Mouse (Mus musculus) heart, postnatal 36 days (tissue): ENCODE data around the gene Ggn. TPM values are rescaled to one million over a fixed set of nuclear protein-coding genes. Genes with fewer than 3 reads are reported as not detected.
"Not testable (repeated sequence)": the region's sequence is repeated elsewhere in the genome, so short reads cannot be mapped to it uniquely, and the experiment has no call there.

Source experiments
- DNase-seq, 2 experiments: peaks; one replicate each; pipeline ENCODE4 v3.0.0; 2021 to 2022
- intact Hi-C: fragments of 180-260 bp; cut with DNase I; formaldehyde crosslinking; loops from one replicate; pipeline ENCODE4 v1.15.1; 2025
- total RNA-seq, 2 experiments: library from RNA; stranded (reverse); gene quantifications; 2 replicates each; pipeline ENCODE4 v1.2.3; 2021

Ggn gene
- total RNA-seq, result under 1 TPM; 0.19 to 0.31 TPM

- intact Hi-C loops, result loop anchor here (10.0 kb wide), 2 partner anchors 355 to 405 kb away; partner anchors contain the start of genes Nfkbib and Sirt2
- peak; percentile 79 to 83 for DNase-seq
Observed at GRCm38 (mm10) chr7:29170066-29170754, at the start of gene Ggn, which contains the start of gene Spred3. Gene Ggn, plus strand, starts transcription at chr7:29170210. Gene Spred3, minus strand, starts transcription at chr7:29170411.

GRCm38 (mm10) chr7:29122821-29123220 lies 47.2 kb upstream of the Ggn start:
- intact Hi-C loops, result no loop called here
- DNase-seq, result no peak

GRCm38 (mm10) chr7:29123531-29124358 lies 46.3 kb upstream of the Ggn start:
- no peak for DNase-seq

GRCm38 (mm10) chr7:29124970-29125369 lies 45.0 kb upstream of the Ggn start, which contains the start of gene Ryr1:
Gene Ryr1, minus strand, starts transcription at chr7:29125179.
- no peak for DNase-seq
- intact Hi-C loops, result loop anchor here (5.0 kb wide), 1 partner anchor 122 kb away; the partner anchor contains the start of gene 2200002D01Rik

More at GRCm38 (mm10) chr7:29123531-29124358, 46.3 kb upstream of the Ggn start:
- intact Hi-C loops, result no loop called here

- intact Hi-C loops, result loop anchor here (2.0 to 5.0 kb wide), 2 partner anchors 121 to 174 kb away; partner anchors contain the start of gene 2200002D01Rik
- peak; percentile 64 to 74 for DNase-seq
Observed at GRCm38 (mm10) chr7:29126173-29126915, 43.7 kb upstream of the Ggn start.

- no peak for DNase-seq
- intact Hi-C loops, result loop anchor here (5.0 kb wide), 1 partner anchor 119 kb away; the partner anchor contains the start of gene 2200002D01Rik
Observed at GRCm38 (mm10) chr7:29128725-29129124, 41.3 kb upstream of the Ggn start.

- intact Hi-C loops, result no loop called here
- no peak for DNase-seq
Observed at GRCm38 (mm10) chr7:29134230-29134629, 35.8 kb upstream of the Ggn start.

- intact Hi-C loops, result no loop called here
- DNase-seq, result no peak
Observed at GRCm38 (mm10) chr7:29134693-29135386, 35.2 kb upstream of the Ggn start, which contains the start of gene Rasgrp4. Gene Rasgrp4, plus strand, starts transcription at chr7:29134851.

- intact Hi-C loops, result no loop called here
- no peak for DNase-seq
Observed at GRCm38 (mm10) chr7:29137429-29137828, 32.6 kb upstream of the Ggn start.

GRCm38 (mm10) chr7:29139237-29139636 lies 30.8 kb upstream of the Ggn start:
- intact Hi-C loops, result not testable (repeated sequence)

GRCm38 (mm10) chr7:29141416-29141815 lies 28.6 kb upstream of the Ggn start:
- no peak for DNase-seq
- intact Hi-C loops, result no loop called here

More at GRCm38 (mm10) chr7:29139237-29139636, 30.8 kb upstream of the Ggn start:
- DNase-seq, result not testable (repeated sequence)

GRCm38 (mm10) chr7:29144006-29144405 lies 26.0 kb upstream of the Ggn start:
- intact Hi-C loops, result no loop called here
- DNase-seq, result no peak

GRCm38 (mm10) chr7:29146625-29147367 lies 23.2 kb upstream of the Ggn start:
- intact Hi-C loops, result no loop called here
- DNase-seq, result no peak

GRCm38 (mm10) chr7:29148771-29149170 lies 21.2 kb upstream of the Ggn start:
- no peak for DNase-seq
- intact Hi-C loops, result no loop called here

GRCm38 (mm10) chr7:29151486-29151885 lies 18.5 kb upstream of the Ggn start:
- no peak for DNase-seq
- intact Hi-C loops, result no loop called here

- DNase-seq, result no peak
- intact Hi-C loops, result no loop called here
Observed at GRCm38 (mm10) chr7:29154018-29154720, 15.8 kb upstream of the Ggn start.

- intact Hi-C loops, result no loop called here
- DNase-seq, result peak; percentile 87 to 88
Observed at GRCm38 (mm10) chr7:29155196-29155837, 14.7 kb upstream of the Ggn start.
